17 mouse cellular contexts compared by ENCODE assay signal in the genomic region with DNA sequence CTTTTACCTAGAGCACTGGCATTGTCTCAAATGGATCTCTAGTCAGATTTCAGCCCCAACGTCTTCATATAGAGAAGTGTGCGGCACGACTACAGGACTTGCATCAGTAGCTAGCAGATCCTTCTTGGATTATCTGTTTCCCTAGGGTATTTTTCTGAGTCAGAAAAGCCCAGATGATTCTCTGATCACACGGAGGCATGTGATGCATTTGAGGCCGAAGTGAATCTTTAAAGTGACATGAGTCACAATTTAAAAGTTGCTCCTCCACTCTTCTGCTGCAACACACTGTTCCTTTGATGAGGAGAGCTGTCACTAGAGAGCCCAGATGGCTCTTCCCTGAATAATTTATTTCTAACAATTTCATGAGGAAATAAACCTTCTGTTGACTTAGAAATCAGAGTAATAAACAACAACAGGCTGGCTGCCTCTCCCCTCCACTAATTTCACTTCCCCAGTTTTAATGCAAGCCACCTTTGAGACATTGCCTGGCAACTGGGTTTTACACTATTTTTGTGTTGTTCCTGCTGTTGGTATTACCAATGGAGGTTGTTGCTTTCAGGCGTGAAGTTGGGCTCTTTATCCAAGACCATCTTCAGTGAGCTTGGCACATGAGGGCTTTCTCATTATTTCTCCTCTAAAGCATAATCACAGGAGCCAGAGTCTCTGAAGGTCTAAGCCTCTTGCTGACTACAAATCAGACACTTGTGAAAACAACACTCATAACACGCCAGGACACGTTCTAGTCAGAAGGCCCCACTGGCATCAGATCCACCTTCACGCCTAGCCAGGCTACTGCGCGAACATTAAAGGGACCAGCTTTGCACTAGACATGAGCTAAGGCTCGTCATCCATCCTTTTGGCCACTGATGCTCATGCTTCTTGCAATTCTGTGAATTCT. TPM values are rescaled to one million over a fixed set of nuclear protein-coding genes. Genes with fewer than 3 reads are reported as not detected.
DNase-seq lines count a peak whose midpoint lies in the region; ATAC-seq and TF ChIP-seq lines count a peak whose summit lies in the region.
"Had no signal": no experiment of that assay in that cellular context is flagged by ENCODE, and none has a peak within 500 bp of the region (broad histone marks: within the 10 kb centered on the region; RNA-seq: fewer than 3 reads in every experiment).

No protein-coding gene starts in this region.

- no peak for TF ChIP-seq CTCF in forebrain, postnatal 0 days (IDR thresholded peaks at IDR 0.05; ENCODE audit: low read depth)
- no peak for TF ChIP-seq CTCF in intestine, postnatal 0 days (IDR thresholded peaks at IDR 0.05; ENCODE audit: low read depth)

- 58% methylated on average over 12 of the region's 12 CpGs for WGBS in forebrain, postnatal 0 days
- 86% methylated on average over 12 of the region's 12 CpGs for WGBS in forebrain, embryonic 13.5 days
- 84% methylated on average over 12 of the region's 12 CpGs for WGBS in intestine, postnatal 0 days

- H3K27me3 ChIP-seq in forebrain, postnatal 0 days (ENCODE audit: insufficient read depth, low read length) = no peaks in the 10 kb centered on the region
- no peaks in the 10 kb centered on the region for H3K27me3 ChIP-seq in forebrain, embryonic 13.5 days
- H3K27me3 ChIP-seq in intestine, postnatal 0 days (replicated peaks; ENCODE audit: control insufficient read depth, insufficient read depth, low read length) = no peaks in the 10 kb centered on the region
- H3K27me3 ChIP-seq: intestine, embryonic 15.5 days had no signal

- no peak overlapping the region for H3K4me3 ChIP-seq in forebrain, postnatal 0 days (ENCODE audit: low read depth, low read length)
- H3K4me3 ChIP-seq in forebrain, embryonic 13.5 days = no peak overlapping the region
- no peak overlapping the region for H3K4me3 ChIP-seq in intestine, postnatal 0 days (ENCODE audit: low read depth, low read length)
- H3K4me3 ChIP-seq: intestine, embryonic 15.5 days had no signal

- H3K36me3 ChIP-seq in forebrain, postnatal 0 days (ENCODE audit: insufficient read depth) = no peaks in the 10 kb centered on the region
- no peaks in the 10 kb centered on the region for H3K36me3 ChIP-seq in forebrain, embryonic 13.5 days (ENCODE audit: poor library complexity, severe bottlenecking)
- no peaks in the 10 kb centered on the region for H3K36me3 ChIP-seq in intestine, postnatal 0 days (ENCODE audit: control insufficient read depth, insufficient read depth)
- H3K36me3 ChIP-seq: intestine, embryonic 15.5 days had no signal

- H3K9me3 ChIP-seq in forebrain, postnatal 0 days (ENCODE audit: low read length) = no peaks in the 10 kb centered on the region
- H3K9me3 ChIP-seq in forebrain, embryonic 13.5 days (replicated peaks) = no peaks in the 10 kb centered on the region
- H3K9me3 ChIP-seq in intestine, postnatal 0 days (ENCODE audit: control insufficient read depth) = no peaks in the 10 kb centered on the region
- H3K9me3 ChIP-seq: intestine, embryonic 15.5 days had no signal

- no peak overlapping the region for H3K9ac ChIP-seq in forebrain, postnatal 0 days
- H3K9ac ChIP-seq in forebrain, embryonic 13.5 days = no peak overlapping the region
- H3K9ac ChIP-seq in intestine, postnatal 0 days (ENCODE audit: low read depth, low read length) = no peak overlapping the region
- H3K9ac ChIP-seq: intestine, embryonic 15.5 days; liver, embryonic 14.5 days had no signal

- peak overlapping the region; percentile 11 for H3K27ac ChIP-seq in forebrain, postnatal 0 days (ENCODE audit: low read depth, low read length)
- H3K27ac ChIP-seq in forebrain, embryonic 13.5 days = no peak overlapping the region
- H3K27ac ChIP-seq in intestine, postnatal 0 days (ENCODE audit: low read depth, low read length) = no peak overlapping the region
- H3K27ac ChIP-seq: intestine, embryonic 15.5 days; liver, embryonic 14.5 days had no signal

- peak; percentile 46 for DNase-seq in forebrain, postnatal 0 days
- peak; percentile 33 to 69 for DNase-seq in left cerebral cortex, postnatal 10 days (ENCODE audit: extremely low spot score in 1 of 2, low spot score in 2 of 2)
- no peak for DNase-seq in left cerebral cortex, adult 11 months (ENCODE audit: low spot score)
- DNase-seq in MN1 (ENCODE audit: low spot score) = peak; percentile 10
- DNase-seq in layer of hippocampus, postnatal 10 days (ENCODE audit: low spot score in 2 of 2) = peak; percentile 48 to 58
- no peak for DNase-seq in heart, postnatal 14 days
- DNase-seq: cerebellum, adult 18-20 months; heart, postnatal 36 days; kidney, postnatal 36 days; left cerebral cortex, postnatal 4 days; lung, postnatal 36 days; thymus, postnatal 4 days had no signal

- H3K4me1 ChIP-seq in forebrain, postnatal 0 days (ENCODE audit: insufficient read depth) = peaks cover 9% of the 10 kb centered on the region; the same call in 1 of the 2 replicates
- peaks cover 30% of the 10 kb centered on the region for H3K4me1 ChIP-seq in forebrain, embryonic 13.5 days
- no peaks in the 10 kb centered on the region for H3K4me1 ChIP-seq in intestine, postnatal 0 days (replicated peaks; ENCODE audit: control insufficient read depth, insufficient read depth, low read length)
- H3K4me1 ChIP-seq: intestine, embryonic 15.5 days had no signal

- no peak overlapping the region for H3K4me2 ChIP-seq in forebrain, postnatal 0 days (ENCODE audit: low read depth)
- H3K4me2 ChIP-seq in forebrain, embryonic 13.5 days = no peak overlapping the region
- no peak overlapping the region for H3K4me2 ChIP-seq in intestine, postnatal 0 days (replicated peaks; ENCODE audit: low read depth)
- H3K4me2 ChIP-seq: intestine, embryonic 15.5 days had no signal

- intact Hi-C loops in left cerebral cortex, postnatal 10 days (cut with DNase I) = no loop called here
- intact Hi-C loops in heart, postnatal 14 days (cut with DNase I) = no loop called here

- peak; percentile 83 for ATAC-seq in forebrain, postnatal 0 days
- no peak; the same call in 1 of the 2 replicates for ATAC-seq in forebrain, embryonic 13.5 days
- ATAC-seq in intestine, postnatal 0 days = no peak
- ATAC-seq: intestine, embryonic 15.5 days had no signal

RNA-seq across cellular contexts. Expression of gene Cpe, which starts 48.5 kb away (rescaled TPM):
- 557 and 627 TPM in 2 replicates for total RNA-seq in forebrain, postnatal 0 days (2014; rRNA removed)
- polyA plus RNA-seq in forebrain, postnatal 0 days (2015; fragmentation: Nextera tagmentation; extraction: Ambion mirVana) = 825 and 1,102 TPM in 2 replicates
- polyA plus RNA-seq in forebrain, embryonic 13.5 days (2015; fragmentation: Nextera tagmentation; extraction: Ambion mirVana) = 389 and 392 TPM in 2 replicates
- 1,000 to 10,000 TPM; 1,698 to 1,832 TPM for total RNA-seq in left cerebral cortex, postnatal 10 days (2021)
- 1,000 to 10,000 TPM; 2,385 to 2,461 TPM for total RNA-seq in layer of hippocampus, postnatal 10 days (2021)
- polyA plus RNA-seq in intestine, postnatal 0 days (2015; fragmentation: Nextera tagmentation; extraction: Ambion mirVana) = 173 and 185 TPM in 2 replicates
- total RNA-seq in heart, postnatal 14 days (2021) = 100 to 1,000 TPM; 283 to 292 TPM
- total RNA-seq: granulocyte monocyte progenitor cell, adult 5-6 weeks had no signal

Comparison
In these comparisons a context has a peak if more than half of its experiments do, and no peak if none do; other contexts are left out.
1. DNase-seq: peak in forebrain, postnatal 0 days (single experiment), left cerebral cortex, postnatal 10 days (2 of 2), MN1 (single experiment) and layer of hippocampus, postnatal 10 days (2 of 2); none in left cerebral cortex, adult 11 months (single experiment) and heart, postnatal 14 days (0 of 2).